Comparison of ENCODE assay signal across 10 mouse cellular contexts in the genomic region with DNA sequence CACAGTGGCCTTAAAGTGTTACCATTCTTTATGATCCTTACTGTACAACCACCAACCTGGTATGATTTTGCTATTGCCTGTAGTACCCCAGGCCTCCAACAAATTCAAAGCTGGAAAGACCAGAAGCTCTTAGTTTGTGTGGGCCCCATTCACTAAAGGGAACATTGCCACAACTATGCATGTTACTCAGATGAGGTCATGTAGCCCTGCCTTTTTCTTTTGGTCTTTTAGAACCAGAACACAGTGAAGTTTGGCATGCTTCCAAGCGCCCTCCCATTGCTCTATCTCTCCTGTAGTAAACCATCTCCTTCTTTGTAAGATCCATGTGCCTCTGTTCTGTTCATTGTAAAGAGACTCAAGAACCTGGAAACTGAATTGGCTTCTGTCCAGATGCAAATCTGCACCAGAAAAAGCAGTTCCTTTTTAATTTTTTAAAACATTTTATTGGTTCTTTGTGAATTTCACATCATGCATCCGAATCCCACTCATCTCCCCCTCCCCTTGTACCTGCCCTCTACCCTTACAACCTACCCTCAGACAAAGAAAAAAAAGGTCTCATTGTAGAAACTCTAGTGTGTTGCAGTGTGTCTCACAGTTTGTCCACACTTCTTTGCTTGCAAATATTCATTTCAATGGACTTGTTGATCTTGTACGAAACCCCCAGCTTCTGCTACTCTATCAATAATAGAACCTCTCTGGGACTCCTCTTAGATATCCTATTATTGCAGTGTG.
DNase-seq lines count a peak whose midpoint lies in the region; ATAC-seq lines count a peak whose summit lies in the region.
"Had no signal": no experiment of that assay in that cellular context is flagged by ENCODE, and none has a peak within 500 bp of the region (broad histone marks: within the 10 kb centered on the region; RNA-seq: fewer than 3 reads in every experiment).

No protein-coding gene starts in this region.

- H3K27ac ChIP-seq in kidney, embryonic 14.5 days (ENCODE audit: low read depth, low read length) = no peak overlapping the region
- H3K27ac ChIP-seq: embryonic facial prominence, embryonic 13.5 days; limb, embryonic 15.5 days had no signal

- no peaks in the 10 kb centered on the region for H3K4me1 ChIP-seq in kidney, embryonic 14.5 days (ENCODE audit: control insufficient read depth, insufficient read depth, low read length)

- H3K27me3 ChIP-seq in kidney, embryonic 14.5 days (ENCODE audit: control insufficient read depth, insufficient read depth, low read length) = no peaks in the 10 kb centered on the region
- H3K27me3 ChIP-seq: embryonic facial prominence, embryonic 13.5 days; limb, embryonic 15.5 days had no signal

- WGBS in kidney, embryonic 14.5 days = 88% methylated on average over 3 of the region's 3 CpGs

- H3K4me2 ChIP-seq in kidney, embryonic 14.5 days (replicated peaks; ENCODE audit: low read depth, low read length) = no peak overlapping the region
- H3K4me2 ChIP-seq: embryonic facial prominence, embryonic 13.5 days; limb, embryonic 15.5 days had no signal

- H3K9me3 ChIP-seq in kidney, embryonic 14.5 days (ENCODE audit: control insufficient read depth, low read length) = no peaks in the 10 kb centered on the region
- H3K9me3 ChIP-seq: embryonic facial prominence, embryonic 13.5 days; limb, embryonic 15.5 days had no signal

- no peak overlapping the region for H3K4me3 ChIP-seq in kidney, embryonic 14.5 days (ENCODE audit: low read length)
- H3K4me3 ChIP-seq: embryonic facial prominence, embryonic 13.5 days; limb, embryonic 15.5 days had no signal

- no peaks in the 10 kb centered on the region for H3K36me3 ChIP-seq in kidney, embryonic 14.5 days (ENCODE audit: control insufficient read depth, insufficient read depth, low read length)
- H3K36me3 ChIP-seq: embryonic facial prominence, embryonic 13.5 days; limb, embryonic 15.5 days had no signal

- ATAC-seq in kidney, embryonic 14.5 days (ENCODE audit: low FRiP score, low TSS enrichment) = no peak

- H3K9ac ChIP-seq in kidney, embryonic 14.5 days (ENCODE audit: low read depth, low read length) = no peak overlapping the region
- H3K9ac ChIP-seq: embryonic facial prominence, embryonic 13.5 days; limb, embryonic 15.5 days had no signal

- peak; percentile 14 for DNase-seq in adrenal gland, postnatal 10 days
- no peak for DNase-seq in adrenal gland, postnatal 14 days
- peak; percentile 27 to 29 for DNase-seq in kidney, postnatal 4 days
- DNase-seq in testis, postnatal 10 days (ENCODE audit: low spot score) = peak; percentile 63
- no peak for DNase-seq in testis, postnatal 14 days (ENCODE audit: low spot score)
- DNase-seq in embryo, embryonic 10 days (ENCODE audit: low spot score) = no peak
- no peak for DNase-seq in kidney, postnatal 14 days

Comparison
In these comparisons a context has a peak if more than half of its experiments do, and no peak if none do; other contexts are left out.
1. DNase-seq: peak in adrenal gland, postnatal 10 days (single experiment), kidney, postnatal 4 days (2 of 2) and testis, postnatal 10 days (single experiment); none in adrenal gland, postnatal 14 days (single experiment), testis, postnatal 14 days (single experiment), embryo, embryonic 10 days (single experiment) and kidney, postnatal 14 days (single experiment).